Mouse (Mus musculus): ENCODE measurements around the gene Otp. TPM values are rescaled to one million over a fixed set of nuclear protein-coding genes. Genes with fewer than 3 reads are reported as not detected.

The Otp gene
- total RNA-seq (2021): under 1 TPM; 0.17 to 0.20 TPM

- intact Hi-C loops (cut with DNase I): no loop called here
- no peak for DNase-seq (ENCODE audit: extremely low spot score in 1 of 2, low spot score in 2 of 2)
These were observed at the start of gene Otp for GRCm38 (mm10) chr13:94875396-94875880. TSS of gene Otp (plus strand) at chr13:94875602.

GRCm38 (mm10) chr13:94826389-94826788 is 49.0 kb upstream of the Otp start:
- no peak for DNase-seq (ENCODE audit: extremely low spot score in 1 of 2, low spot score in 2 of 2)
- intact Hi-C loops (cut with DNase I): no loop called here

GRCm38 (mm10) chr13:94826986-94827385 is 48.4 kb upstream of the Otp start:
- DNase-seq (ENCODE audit: extremely low spot score in 1 of 2, low spot score in 2 of 2): no peak
- intact Hi-C loops (cut with DNase I): no loop called here

- intact Hi-C loops (cut with DNase I): no loop called here
- DNase-seq (ENCODE audit: extremely low spot score in 1 of 2, low spot score in 2 of 2): no peak
These were observed 47.6 kb upstream of the Otp start for GRCm38 (mm10) chr13:94827847-94828246.

- intact Hi-C loops (cut with DNase I): no loop called here
- no peak for DNase-seq (ENCODE audit: extremely low spot score in 1 of 2, low spot score in 2 of 2)
These were observed 37.2 kb upstream of the Otp start for GRCm38 (mm10) chr13:94838047-94838720.

GRCm38 (mm10) chr13:94838756-94839337 is 36.6 kb upstream of the Otp start:
- intact Hi-C loops (cut with DNase I): no loop called here
- no peak for DNase-seq (ENCODE audit: extremely low spot score in 1 of 2, low spot score in 2 of 2)

GRCm38 (mm10) chr13:94843236-94843635 is 32.2 kb upstream of the Otp start:
- DNase-seq (ENCODE audit: extremely low spot score in 1 of 2, low spot score in 2 of 2): no peak
- intact Hi-C loops (cut with DNase I): no loop called here

GRCm38 (mm10) chr13:94847870-94848269 is 27.5 kb upstream of the Otp start:
- DNase-seq (ENCODE audit: extremely low spot score in 1 of 2, low spot score in 2 of 2): no peak

GRCm38 (mm10) chr13:94849351-94849750 is 26.1 kb upstream of the Otp start:
- DNase-seq (ENCODE audit: extremely low spot score in 1 of 2, low spot score in 2 of 2): no peak

More at GRCm38 (mm10) chr13:94847870-94848269, 27.5 kb upstream of the Otp start:
- intact Hi-C loops (cut with DNase I): no loop called here

GRCm38 (mm10) chr13:94858016-94858575 is 17.3 kb upstream of the Otp start:
- DNase-seq (ENCODE audit: extremely low spot score in 1 of 2, low spot score in 2 of 2): no peak
- intact Hi-C loops (cut with DNase I): no loop called here

More at GRCm38 (mm10) chr13:94849351-94849750, 26.1 kb upstream of the Otp start:
- intact Hi-C loops (cut with DNase I): no loop called here

GRCm38 (mm10) chr13:94859256-94859655 is 16.1 kb upstream of the Otp start:
- intact Hi-C loops (cut with DNase I): no loop called here

GRCm38 (mm10) chr13:94862491-94863230 is 12.7 kb upstream of the Otp start:
- intact Hi-C loops (cut with DNase I): no loop called here
- no peak for DNase-seq (ENCODE audit: extremely low spot score in 1 of 2, low spot score in 2 of 2)

More at GRCm38 (mm10) chr13:94859256-94859655, 16.1 kb upstream of the Otp start:
- DNase-seq (ENCODE audit: extremely low spot score in 1 of 2, low spot score in 2 of 2): no peak

GRCm38 (mm10) chr13:94866906-94867305 is 8.5 kb upstream of the Otp start:
- intact Hi-C loops (cut with DNase I): loop anchor here (5.0 kb wide), 1 partner anchor 270 kb away; no protein-coding TSS in a partner anchor
- no peak for DNase-seq (ENCODE audit: extremely low spot score in 1 of 2, low spot score in 2 of 2)

GRCm38 (mm10) chr13:94867772-94868171 is 7.6 kb upstream of the Otp start:
- intact Hi-C loops (cut with DNase I): loop anchor here (5.0 kb wide), 1 partner anchor 270 kb away; no protein-coding TSS in a partner anchor
- no peak for DNase-seq (ENCODE audit: extremely low spot score in 1 of 2, low spot score in 2 of 2)

- intact Hi-C loops (cut with DNase I): loop anchor here (5.0 kb wide), 1 partner anchor 271 kb away; no protein-coding TSS in a partner anchor
- peak in 1 of 2 experiments; percentile 64 for DNase-seq (ENCODE audit: extremely low spot score in 1 of 2, low spot score in 2 of 2)
These were observed 6.9 kb upstream of the Otp start for GRCm38 (mm10) chr13:94868478-94868950.

GRCm38 (mm10) chr13:94869541-94869940 is 5.9 kb upstream of the Otp start:
- no peak for DNase-seq (ENCODE audit: extremely low spot score in 1 of 2, low spot score in 2 of 2)
- intact Hi-C loops (cut with DNase I): loop anchor here (5.0 kb wide), 1 partner anchor 272 kb away; no protein-coding TSS in a partner anchor

- no peak for DNase-seq (ENCODE audit: extremely low spot score in 1 of 2, low spot score in 2 of 2)
- intact Hi-C loops (cut with DNase I): no loop called here
These were observed 5.3 kb upstream of the Otp start for GRCm38 (mm10) chr13:94870071-94870460.

GRCm38 (mm10) chr13:94870461-94871186 is 4.8 kb upstream of the Otp start:
- intact Hi-C loops (cut with DNase I): loop anchor here (1.0 kb wide), 1 partner anchor 161 kb away; no protein-coding TSS in a partner anchor
- DNase-seq (ENCODE audit: extremely low spot score in 1 of 2, low spot score in 2 of 2): no peak
